Mouse (Mus musculus) embryonic fibroblast, embryonic 13.5 days (primary cell): ENCODE results near the gene Slc16a1.

Experiments
- CTCF ChIP-seq: IDR thresholded peaks from 2 replicates; pipeline ENCODE4 v1.5.1; 2011; ENCODE audit warnings: mild to moderate bottlenecking, control low read depth, low read length, moderate library complexity, borderline replicate concordance; ENCODE audit not compliant: insufficient read depth
- POLR2A ChIP-seq: IDR thresholded peaks from 2 replicates; pipeline ENCODE4 v1.6.1; 2011; ENCODE audit warnings: low read depth, mild to moderate bottlenecking, control low read depth, low read length, moderate library complexity

GRCm38 (mm10) chr3:104616155-104616554 lies 22.3 kb upstream of the Slc16a1 start:
- TF ChIP-seq POLR2A (no peak; the same call in 1 of the 2 replicates), CTCF (no peak)
